Mouse (Mus musculus) MEL (cell line): ENCODE results near the gene Dnajb7. TPM values are rescaled to one million over a fixed set of nuclear protein-coding genes. Genes with fewer than 3 reads are reported as not detected.
"Not testable (repeated sequence)": the region's sequence is repeated elsewhere in the genome, so short reads cannot be mapped to it uniquely, and the experiment has no call there.

Source experiments
- DNase-seq: peaks from one replicate; pipeline ENCODE4 v3.0.0; 2011; ENCODE audit warnings: low read depth, low spot score
- H3K27ac ChIP-seq: 2 replicates; pipeline ENCODE4 v1.5.1; 2012; ENCODE audit warnings: low read depth, mild to moderate bottlenecking, control low read depth, low read length, moderate library complexity; ENCODE audit not compliant: control insufficient read depth
- H3K27me3 ChIP-seq, 2 experiments: fragments of 150-350 bp in 1 of 2; sonication (generic) in 1 of 2; 2 replicates each; pipeline ENCODE4 v1.6.1; 2012; ENCODE audit warnings: low read length in 2 of 2, mild to moderate bottlenecking in 2 of 2, improper control_type of control experiment in 1 of 2, moderate library complexity in 1 of 2; ENCODE audit not compliant: insufficient read depth in 2 of 2, control insufficient read depth in 1 of 2
- H3K36me3 ChIP-seq, 2 experiments: 2 replicates each; pipeline ENCODE4 v1.6.1; 2012 to 2014; ENCODE audit warnings: low read length in 2 of 2, improper control_type of control experiment in 1 of 2, inconsistent platforms in 1 of 2, mild to moderate bottlenecking in 1 of 2; ENCODE audit not compliant: insufficient read depth in 2 of 2, control insufficient read depth in 1 of 2
- H3K4me1 ChIP-seq, 2 experiments: fragments of 150-350 bp in 1 of 2; sonication (generic) in 1 of 2; 2 replicates each; pipeline ENCODE4 v1.6.1; 2012; ENCODE audit warnings: low read length in 2 of 2, improper control_type of control experiment in 1 of 2, mild to moderate bottlenecking in 1 of 2; ENCODE audit not compliant: insufficient read depth in 2 of 2, control insufficient read depth in 1 of 2
- H3K4me3 ChIP-seq, 2 experiments: fragments of 150-350 bp in 1 of 2; sonication (generic) in 1 of 2; 2 replicates each; pipeline ENCODE4 v1.5.1; 2012; ENCODE audit warnings: low read depth in 2 of 2, low read length in 2 of 2, mild to moderate bottlenecking in 2 of 2, moderate library complexity in 2 of 2, control low read depth in 1 of 2, improper control_type of control experiment in 1 of 2; ENCODE audit not compliant: control insufficient read depth in 1 of 2, insufficient read depth in 1 of 2
- H3K79me2 ChIP-seq: 2 replicates; pipeline ENCODE4 v1.6.1; 2012; ENCODE audit warnings: mild to moderate bottlenecking, low read length, moderate library complexity; ENCODE audit not compliant: control insufficient read depth, poor library complexity, insufficient read depth
- H3K9ac ChIP-seq: 2 replicates; pipeline ENCODE4 v1.6.1; 2012; ENCODE audit warnings: low read depth, mild to moderate bottlenecking, control low read depth, low read length, moderate library complexity; ENCODE audit not compliant: control insufficient read depth, poor library complexity, severe bottlenecking
- H3K9me3 ChIP-seq: fragments of 150-350 bp; sonication (generic); replicated peaks from 2 replicates; pipeline ENCODE4 v1.6.1; 2012; ENCODE audit warnings: mild to moderate bottlenecking, low read length, improper control_type of control experiment, moderate library complexity; ENCODE audit not compliant: insufficient read depth
- BHLHE40 ChIP-seq: IDR thresholded peaks from 2 replicates; pipeline ENCODE4 v1.6.1; 2012; ENCODE audit warnings: low read depth, mild to moderate bottlenecking, inconsistent platforms, low read length, improper control_type of control experiment, borderline replicate concordance
- CHD2 ChIP-seq: IDR thresholded peaks from 2 replicates; pipeline ENCODE4 v1.6.1; 2011; ENCODE audit warnings: low read length, improper control_type of control experiment
- ELF1 ChIP-seq: IDR thresholded peaks from 2 replicates; pipeline ENCODE4 v1.6.1; 2014; ENCODE audit warnings: low read depth, mild to moderate bottlenecking, inconsistent platforms, low read length, improper control_type of control experiment, moderate library complexity
- EP300 ChIP-seq, 2 experiments: IDR thresholded peaks; 2 replicates each; pipeline ENCODE4 v1.6.1; 2011; ENCODE audit warnings: improper control_type of control experiment in 2 of 2, low read length in 2 of 2, low read depth in 1 of 2, mild to moderate bottlenecking in 1 of 2
- GATA1 ChIP-seq: IDR thresholded peaks from 2 replicates; pipeline ENCODE4 v1.6.1; 2011; ENCODE audit warnings: low read depth, low read length, improper control_type of control experiment
- MAFK ChIP-seq: IDR thresholded peaks from 2 replicates; pipeline ENCODE4 v1.6.1; 2011; ENCODE audit warnings: low read depth, mild to moderate bottlenecking, low read length, improper control_type of control experiment, borderline replicate concordance
- MAX ChIP-seq: IDR thresholded peaks from 2 replicates; pipeline ENCODE4 v1.6.1; 2011; ENCODE audit warnings: low read length, improper control_type of control experiment
- MEF2A ChIP-seq: IDR thresholded peaks from 2 replicates; pipeline ENCODE4 v1.6.1; 2014; ENCODE audit warnings: low read depth, mild to moderate bottlenecking, inconsistent platforms, low read length, improper control_type of control experiment; ENCODE audit not compliant: poor library complexity, insufficient replicate concordance, severe bottlenecking; ENCODE audit errors: extremely low read depth
- MXI1 ChIP-seq: IDR thresholded peaks from 2 replicates; pipeline ENCODE4 v1.6.1; 2011; ENCODE audit warnings: mild to moderate bottlenecking, low read depth, low read length, improper control_type of control experiment
- MYB ChIP-seq: IDR thresholded peaks from 2 replicates; pipeline ENCODE4 v1.6.1; 2011; ENCODE audit warnings: mild to moderate bottlenecking, low read depth, low read length, improper control_type of control experiment
- MYC ChIP-seq: IDR thresholded peaks from 2 replicates; pipeline ENCODE4 v1.6.1; 2011; ENCODE audit warnings: low read depth, mild to moderate bottlenecking, low read length, improper control_type of control experiment, moderate library complexity
- POLR2A ChIP-seq, 2 experiments: IDR thresholded peaks; 2 replicates each; pipeline ENCODE4 v1.6.1; 2011 to 2012; ENCODE audit warnings: low read length in 2 of 2, mild to moderate bottlenecking in 2 of 2, control low read depth in 1 of 2, improper control_type of control experiment in 1 of 2, low read depth in 1 of 2, moderate library complexity in 1 of 2; ENCODE audit not compliant: control insufficient read depth in 1 of 2, insufficient read depth in 1 of 2, poor library complexity in 1 of 2
- RCOR1 ChIP-seq: IDR thresholded peaks from 2 replicates; pipeline ENCODE4 v1.6.1; 2012; ENCODE audit warnings: low read depth, mild to moderate bottlenecking, inconsistent platforms, low read length, improper control_type of control experiment
- SIN3A ChIP-seq: IDR thresholded peaks from 2 replicates; pipeline ENCODE4 v1.6.1; 2012; ENCODE audit warnings: low read length, improper control_type of control experiment, inconsistent platforms
- SMC3 ChIP-seq: IDR thresholded peaks from 2 replicates; pipeline ENCODE4 v1.6.1; 2011; ENCODE audit warnings: low read depth, low read length, improper control_type of control experiment
- TAL1 ChIP-seq: IDR thresholded peaks from 2 replicates; pipeline ENCODE4 v1.6.1; 2012; ENCODE audit warnings: mild to moderate bottlenecking, inconsistent platforms, low read length, moderate library complexity, mixed read lengths
- USF1 ChIP-seq: IDR thresholded peaks from 2 replicates; pipeline ENCODE4 v1.6.1; 2014; ENCODE audit warnings: low read depth, mild to moderate bottlenecking, inconsistent platforms, low read length, improper control_type of control experiment, moderate library complexity
- ZMIZ1 ChIP-seq: IDR thresholded peaks from 2 replicates; pipeline ENCODE4 v1.6.1; 2012; ENCODE audit warnings: low read depth, mild to moderate bottlenecking, inconsistent platforms, low read length, improper control_type of control experiment, moderate library complexity
- ZNF384 ChIP-seq: IDR thresholded peaks from 2 replicates; pipeline ENCODE4 v1.6.1; 2012; ENCODE audit warnings: low read depth, mild to moderate bottlenecking, inconsistent platforms, low read length, improper control_type of control experiment
- polyA plus RNA-seq, 2 experiments: library from polyadenylated mRNA; stranded (reverse) in 1 of 2; unstranded in 1 of 2; fragments of >175 nt in 1 of 2; fragments of >200 nt in 1 of 2; gene quantifications; 2 replicates each; pipeline versions ENCODE4 v1.2.1 to v1.2.4; 2012; ENCODE audit warnings: low replicate concordance in 2 of 2, low read depth in 1 of 2; ENCODE audit not compliant: insufficient read length in 2 of 2, insufficient read depth in 1 of 2, missing spikeins in 1 of 2
- total RNA-seq: library from RNA; depleted of rRNA; stranded (reverse); fragments of 300-350 nt; gene quantifications from 2 replicates; pipeline ENCODE4 v1.2.3, GENCODE M21; 2012

Dnajb7 gene
- total and polyA plus RNA-seq, 3 experiments: 0.17 TPM; not detected in 2

GRCm38 (mm10) chr15:81416763-81417310, 8.7 kb upstream of the Dnajb7 start:
- H3K27me3 ChIP-seq, H3K9me3 ChIP-seq, H3K4me1 ChIP-seq, H3K79me2 ChIP-seq, H3K27ac ChIP-seq, H3K36me3 ChIP-seq: not testable (repeated sequence)
- peak; percentile 56; the same call in 1 of the 2 replicates for TF ChIP-seq MYC
- peak; percentile 88 for TF ChIP-seq MXI1
- 0 out of 2 replicates have a peak, but pooled peaks have one; percentile 9 for TF ChIP-seq USF1
- TF ChIP-seq POLR2A (IDR thresholded peaks at IDR 0.05; ENCODE audit: control insufficient read depth in 1 of 2, insufficient read depth in 1 of 2, low read depth in 1 of 2, low read length in 2 of 2, poor library complexity in 1 of 2): peak in 1 of 2 experiments; percentile 28; a peak in 1 of 4 replicates
- peak; percentile 72; the same call in 1 of the 2 replicates for TF ChIP-seq MAX
- TF ChIP-seq SIN3A: peak; percentile 54; the same call in 1 of the 2 replicates
- peak overlapping the region; percentile 30 for H3K9ac ChIP-seq
- peak; percentile 76 for DNase-seq
- H3K4me3 ChIP-seq: peak overlapping the region; percentile 11 to 46; a peak in 3 of 4 replicates

- Histone ChIP-seq H3K27ac (no peak overlapping the region), H3K9ac (no peak overlapping the region), H3K36me3 (peaks cover 0 to 7% of the 10 kb centered on the region in 2 experiments; a peak in 3 of 4 replicates), H3K9me3 (no peaks in the 10 kb centered on the region), H3K4me3 (no peak overlapping the region), H3K79me2 (peaks cover 24% of the 10 kb centered on the region), H3K27me3 (no peaks in the 10 kb centered on the region)
- no peak for DNase-seq
- no peak for TF ChIP-seq ELF1
- TF ChIP-seq ZNF384: no peak
- no peak for TF ChIP-seq ZMIZ1
- TF ChIP-seq USF1: no peak
- TF ChIP-seq TAL1: no peak
- no peak for TF ChIP-seq MEF2A
- no peak for TF ChIP-seq SIN3A
- TF ChIP-seq CHD2: no peak
- no peak for TF ChIP-seq RCOR1
- TF ChIP-seq SMC3: no peak
- TF ChIP-seq MYB: no peak
- no peak for TF ChIP-seq MYC
- TF ChIP-seq BHLHE40: no peak
- no peak for TF ChIP-seq MAFK
- TF ChIP-seq GATA1: no peak
- no peak for TF ChIP-seq EP300 (IDR thresholded peaks at IDR 0.05; ENCODE audit: low read depth in 1 of 2, low read length in 2 of 2)
- TF ChIP-seq, all 39 proteins: peak for 0
- H3K4me1 ChIP-seq: peaks cover 0 to 3% of the 10 kb centered on the region in 2 experiments; a peak in 1 of 4 replicates
These were observed 3.1 kb downstream of the Dnajb7 start for GRCm38 (mm10) chr15:81405008-81405407.
